Mouse (Mus musculus) bone marrow, adult 2 months (tissue): Measurements from ENCODE around the gene Olfr1054.

Experiments used
- CTCF ChIP-seq: fragments of 200-500 bp; IDR thresholded peaks from 2 replicates; pipeline ENCODE4 v1.5.1; 2011; ENCODE audit warnings: low read length, control low read depth; ENCODE audit not compliant: control insufficient read depth, insufficient read depth
- POLR2A ChIP-seq: fragments of 200-500 bp; IDR thresholded peaks from 2 replicates; pipeline ENCODE4 v1.6.1; 2011; ENCODE audit warnings: low read depth, mild to moderate bottlenecking, control low read depth, low read length, borderline replicate concordance; ENCODE audit not compliant: control insufficient read depth

DNA sequence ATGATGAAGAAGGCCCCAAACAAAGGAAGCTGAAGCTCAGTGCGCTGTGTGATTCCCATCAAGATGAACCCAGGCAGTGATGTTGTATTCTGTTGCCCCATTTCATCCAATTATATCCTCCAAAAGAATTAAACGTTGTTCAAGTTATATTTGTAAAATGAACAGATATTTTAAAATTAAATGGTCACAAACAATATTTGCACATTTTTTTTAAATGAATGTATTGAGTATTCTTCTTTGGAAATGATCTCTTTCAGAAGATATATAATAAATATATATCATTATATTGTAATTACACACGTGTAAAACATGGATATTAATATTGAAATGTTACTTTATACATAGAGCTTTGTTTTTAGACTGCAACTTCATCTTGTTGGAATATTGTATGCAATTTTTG, 20.0 kb downstream of the Olfr1054 start, which contains the start of gene Olfr1053:
- no peak for TF ChIP-seq CTCF
- no peak for TF ChIP-seq POLR2A
